Mouse (Mus musculus) layer of hippocampus, postnatal 10 days (tissue): ENCODE results near the gene Gmppa. TPM values are rescaled to one million over a fixed set of nuclear protein-coding genes. Genes with fewer than 3 reads are reported as not detected.

Experiments used
- DNase-seq, 2 experiments: peaks; one replicate each; pipeline ENCODE4 v3.0.0; 2021; ENCODE audit warnings: low spot score in 2 of 2
- total RNA-seq, 2 experiments: library from RNA; stranded (reverse); gene quantifications; 2 replicates each; pipeline ENCODE4 v1.2.3; 2021

Gene Gmppa
- total RNA-seq, 2 experiments from 2014 or later, result 55.0 to 60.5 TPM

DNA sequence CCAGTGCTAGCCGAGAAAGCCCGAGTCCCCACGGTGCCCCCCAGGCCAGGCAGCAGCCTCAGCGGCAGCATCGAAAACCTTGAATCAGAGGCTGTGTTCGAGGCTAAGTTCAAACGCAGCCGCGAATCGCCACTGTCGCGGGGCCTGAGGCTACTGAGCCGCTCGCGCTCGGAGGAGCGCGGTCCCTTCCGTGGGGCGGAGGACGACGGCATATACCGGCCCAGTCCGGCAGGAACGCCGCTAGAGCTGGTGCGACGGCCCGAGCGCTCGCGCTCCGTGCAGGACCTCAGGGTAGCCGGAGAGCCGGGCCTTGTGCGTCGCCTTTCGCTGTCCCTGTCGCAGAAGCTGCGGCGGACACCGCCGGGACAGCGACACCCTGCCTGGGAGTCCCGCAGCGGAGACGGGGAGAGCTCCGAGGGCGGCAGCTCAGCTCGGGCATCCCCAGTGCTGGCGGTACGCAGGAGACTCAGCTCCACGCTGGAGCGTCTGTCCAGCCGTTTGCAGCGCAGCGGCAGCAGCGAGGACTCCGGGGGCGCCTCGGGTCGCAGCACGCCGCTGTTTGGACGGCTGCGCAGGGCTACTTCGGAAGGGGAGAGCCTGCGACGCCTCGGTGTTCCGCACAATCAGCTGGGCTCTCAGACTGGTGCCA, 12.8 kb upstream of the Gmppa start:
- peak; percentile 37 to 49 for DNase-seq

DNA sequence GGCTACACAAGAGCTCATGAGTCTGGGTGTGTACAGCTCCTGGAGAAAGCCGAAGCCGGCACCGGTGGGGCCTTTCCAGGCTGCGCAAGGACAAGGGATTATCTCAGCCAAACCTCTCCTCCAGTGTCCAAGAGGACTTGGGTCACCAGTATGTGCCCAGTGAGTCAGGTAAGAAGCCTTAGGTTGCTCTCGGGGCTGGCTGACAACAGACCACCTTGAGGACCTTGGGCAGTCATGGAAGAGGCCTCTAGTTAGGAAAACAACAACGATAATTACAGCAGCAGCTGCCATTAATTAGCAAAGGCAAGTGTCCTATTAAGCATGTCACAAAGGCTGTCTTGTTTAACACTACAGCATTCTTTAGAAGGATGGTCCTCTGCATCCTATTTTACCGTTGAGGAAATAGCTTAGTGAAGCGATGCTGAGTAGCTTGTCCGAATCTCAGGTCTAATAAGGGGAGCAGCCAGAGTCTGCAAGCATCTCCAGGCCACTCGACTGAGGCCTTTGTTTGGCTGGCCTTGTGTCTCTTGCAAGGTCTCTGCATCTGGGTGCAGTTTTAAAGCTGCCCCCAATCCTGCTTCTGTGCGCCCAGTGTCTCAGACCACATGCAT, 11.8 kb upstream of the Gmppa start:
- no peak for DNase-seq

DNA sequence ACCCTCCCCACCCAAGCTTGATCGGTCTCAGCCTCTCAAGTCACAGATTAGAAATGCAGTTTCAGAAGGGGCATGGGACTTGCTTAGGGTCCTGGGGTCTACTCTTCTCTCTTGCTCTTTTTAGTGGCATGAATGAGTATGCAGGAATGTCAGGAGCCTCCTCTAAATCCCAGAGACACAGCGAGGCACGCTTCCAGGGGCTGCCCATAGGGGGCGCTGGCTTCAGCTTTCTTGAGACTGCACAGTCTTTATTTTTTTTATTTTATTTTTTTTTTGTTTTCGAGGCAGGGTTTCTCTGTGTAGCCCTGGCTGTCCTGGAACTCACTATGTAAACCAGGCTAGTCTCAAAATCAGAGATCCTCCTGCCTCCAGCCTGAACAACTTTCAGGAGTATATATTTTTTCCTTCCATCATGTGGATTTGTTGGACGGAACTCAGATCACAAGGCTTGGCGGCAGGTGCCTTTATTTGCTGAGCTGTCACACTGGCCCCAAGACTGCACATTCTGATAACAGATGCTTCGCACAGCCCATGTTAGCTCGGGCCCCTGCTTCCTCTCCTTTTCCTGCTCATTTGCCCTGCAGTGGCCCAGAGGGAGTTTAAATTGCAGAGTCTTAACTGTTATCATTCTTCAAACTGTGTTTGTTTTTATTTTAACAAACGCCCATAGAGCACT, 9.8 kb upstream of the Gmppa start:
- peak in 1 of 2 experiments; percentile 65 for DNase-seq

DNA sequence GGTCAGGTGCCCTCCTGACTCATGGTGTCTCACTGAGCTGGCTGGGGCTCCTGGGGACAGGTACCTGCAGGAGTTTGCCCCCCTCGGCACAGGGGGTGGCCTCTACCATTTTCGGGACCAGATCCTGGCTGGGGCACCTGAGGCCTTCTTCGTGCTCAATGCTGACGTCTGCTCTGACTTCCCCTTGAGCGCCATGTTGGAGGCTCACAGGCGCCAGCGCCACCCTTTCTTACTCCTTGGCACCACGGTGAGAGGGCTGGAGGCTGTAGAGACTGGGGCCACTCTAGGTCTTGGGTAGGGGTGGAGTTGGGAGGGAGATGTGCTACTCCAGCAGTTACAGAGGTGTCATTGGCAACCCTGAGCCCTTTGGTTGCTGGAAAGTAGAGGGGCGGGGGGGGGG, 3.1 kb downstream of the Gmppa start:
- no peak for DNase-seq

DNA sequence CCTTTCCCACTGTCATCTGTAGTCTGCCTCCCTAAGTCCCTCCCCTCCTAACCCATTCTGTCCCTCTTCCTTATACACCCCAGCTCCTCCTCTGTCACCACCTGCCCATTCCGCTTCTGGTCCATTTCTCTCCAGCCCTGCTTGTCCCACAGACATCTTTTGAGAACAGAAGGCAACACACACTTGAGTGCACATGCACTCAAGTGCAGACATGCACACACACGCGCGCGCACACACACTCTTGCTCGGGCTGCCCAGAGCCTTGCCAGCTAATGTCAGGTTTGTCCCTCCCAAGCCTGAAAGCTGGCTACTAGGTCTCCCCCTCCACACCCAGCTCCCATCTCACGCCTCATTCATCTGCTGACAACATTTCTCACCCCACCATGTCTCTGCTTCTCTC, 4.9 kb downstream of the Gmppa start:
- no peak for DNase-seq

DNA sequence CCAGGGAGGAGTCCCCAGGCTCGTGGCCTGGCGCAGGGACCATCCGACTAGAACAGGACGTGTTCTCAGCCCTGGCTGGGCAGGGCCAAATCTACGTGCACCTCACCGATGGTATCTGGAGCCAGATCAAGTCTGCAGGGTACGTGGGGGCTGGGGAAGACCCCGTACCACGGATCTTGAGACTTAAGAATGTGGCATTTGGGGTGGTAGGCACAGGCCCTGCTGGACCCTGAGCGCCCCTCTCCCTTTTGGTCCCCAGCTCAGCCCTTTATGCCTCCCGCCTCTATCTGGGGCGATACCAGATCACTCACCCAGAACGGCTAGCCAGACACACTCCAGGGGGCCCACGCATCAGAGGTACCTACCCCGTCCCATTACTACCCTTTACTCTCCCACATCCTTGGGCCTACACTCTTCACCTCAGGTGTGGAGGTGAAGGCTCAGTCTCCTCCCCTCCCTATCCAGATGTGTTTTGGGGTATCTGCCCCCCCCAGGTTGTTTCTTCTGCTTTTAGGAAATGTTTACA, 5.8 kb downstream of the Gmppa start:
- no peak for DNase-seq

DNA sequence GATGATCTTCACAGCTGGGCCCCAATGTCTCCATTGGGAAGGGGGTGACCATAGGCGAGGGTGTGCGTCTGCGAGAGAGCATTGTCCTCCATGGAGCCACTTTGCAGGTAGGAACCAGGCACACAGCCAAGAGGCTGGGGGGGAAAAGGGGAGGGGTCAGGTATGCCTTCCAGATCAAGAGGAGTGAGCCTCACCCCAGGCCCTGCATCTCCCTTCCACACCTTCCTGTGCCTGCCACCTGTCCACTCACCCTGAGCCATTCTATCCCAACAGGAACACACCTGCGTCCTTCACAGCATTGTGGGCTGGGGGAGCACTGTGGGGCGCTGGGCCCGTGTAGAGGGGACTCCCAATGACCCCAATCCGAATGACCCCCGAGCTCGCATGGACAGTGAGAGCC, 6.4 kb downstream of the Gmppa start:
- no peak for DNase-seq

DNA sequence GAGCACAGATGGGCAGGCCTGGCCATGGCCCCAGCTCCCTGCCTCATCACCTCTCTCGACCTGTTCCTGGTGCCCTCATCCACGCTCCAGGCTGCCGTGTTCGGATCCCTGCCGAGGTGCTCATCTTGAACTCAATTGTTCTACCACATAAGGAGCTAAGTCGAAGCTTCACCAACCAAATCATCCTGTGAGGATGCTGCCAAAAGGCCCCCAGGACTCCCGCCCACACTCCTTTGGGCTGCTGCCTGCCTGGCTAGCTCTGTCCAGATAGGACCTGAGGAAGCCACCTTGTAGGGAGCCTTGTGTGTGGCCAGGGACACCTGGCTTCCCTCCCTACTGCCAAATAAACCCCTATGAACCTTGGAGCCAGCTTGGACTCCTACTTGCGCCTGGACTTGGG, 7.1 kb downstream of the Gmppa start:
- no peak for DNase-seq

DNA sequence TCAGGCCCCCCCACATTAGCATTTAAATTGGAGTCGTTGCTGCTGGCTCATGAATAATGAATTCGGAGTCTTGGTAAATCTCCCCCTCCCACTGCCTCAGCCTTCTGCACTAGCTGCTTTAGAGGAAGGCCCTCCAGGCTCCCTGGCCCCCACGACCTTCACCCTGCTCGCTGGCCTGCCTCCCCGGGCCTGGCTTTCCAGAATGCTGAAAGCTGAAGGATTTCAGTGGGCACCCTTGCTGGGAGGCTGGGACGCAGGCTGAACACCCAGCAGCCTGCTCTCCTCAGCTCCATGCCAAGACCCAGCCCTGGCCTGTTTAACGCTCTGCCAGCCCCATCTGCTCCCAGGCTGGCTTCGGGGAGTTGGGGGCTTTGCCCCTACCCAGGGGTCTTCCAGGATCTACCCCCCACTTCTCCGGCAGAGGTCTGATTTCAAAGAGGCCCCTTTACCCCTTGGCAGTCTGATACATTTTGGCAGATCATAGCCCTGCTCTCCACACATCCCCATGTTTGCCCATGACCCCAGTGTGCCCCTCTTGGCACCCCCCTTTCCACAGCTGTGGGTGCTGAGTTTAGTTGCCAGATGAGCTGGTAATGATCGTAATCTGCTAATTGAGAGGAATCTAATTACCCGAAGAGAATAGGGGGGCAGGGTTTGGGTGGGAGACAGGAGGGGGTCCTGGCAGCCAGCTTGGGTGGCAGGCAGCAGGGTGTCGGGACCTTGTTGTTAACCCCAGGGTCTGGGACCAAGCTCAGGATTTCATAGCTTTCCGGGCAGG, 7.7 kb downstream of the Gmppa start:
- DNase-seq, result no peak

DNA sequence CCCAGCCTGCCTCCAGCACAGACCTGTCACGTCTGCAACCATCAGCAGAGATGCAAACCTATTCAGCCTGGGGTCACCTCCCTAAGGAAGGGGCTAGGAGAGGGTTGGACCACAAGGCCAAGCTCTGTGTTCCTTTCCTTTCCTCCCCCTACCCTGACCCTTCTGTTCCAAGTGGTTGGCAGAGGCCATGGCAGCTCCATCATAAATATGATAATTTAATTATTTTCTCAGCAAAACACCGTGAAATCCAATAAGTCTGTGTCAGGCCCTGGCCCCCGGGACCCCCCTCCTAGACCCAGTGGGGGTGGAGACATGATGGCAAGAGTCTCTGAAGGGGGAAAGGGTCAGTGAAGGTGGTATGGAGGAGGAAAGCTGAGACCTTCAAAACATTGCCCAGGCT, 8.5 kb downstream of the Gmppa start:
- DNase-seq, result no peak

DNA sequence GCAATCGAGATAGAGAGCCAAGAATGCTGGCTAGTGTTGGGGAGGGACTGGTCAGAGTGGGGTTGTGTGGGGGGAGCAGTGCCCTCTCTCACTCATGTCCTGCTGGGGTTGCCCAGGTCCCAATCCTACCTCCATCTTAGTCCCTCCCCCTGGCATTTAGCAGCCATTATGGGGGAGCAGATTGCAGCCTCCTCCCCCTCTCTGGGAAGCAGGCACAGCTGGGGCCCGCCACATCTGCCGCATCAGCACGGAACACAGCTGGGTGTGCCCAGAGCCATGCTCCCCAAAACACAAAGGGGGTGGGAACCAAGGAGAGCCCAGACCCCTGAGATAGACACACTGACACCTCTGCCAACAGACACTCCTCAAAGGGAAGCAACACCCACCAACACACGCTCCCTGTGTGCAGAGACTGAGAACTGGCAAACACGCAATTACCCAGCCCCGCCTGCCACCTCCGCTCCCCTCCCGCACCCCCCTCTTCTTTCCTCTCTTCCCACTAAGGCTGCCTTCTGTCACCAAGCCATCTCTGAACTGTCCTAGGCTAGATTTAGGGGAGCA, 9.5 kb downstream of the Gmppa start:
- DNase-seq, result no peak

DNA sequence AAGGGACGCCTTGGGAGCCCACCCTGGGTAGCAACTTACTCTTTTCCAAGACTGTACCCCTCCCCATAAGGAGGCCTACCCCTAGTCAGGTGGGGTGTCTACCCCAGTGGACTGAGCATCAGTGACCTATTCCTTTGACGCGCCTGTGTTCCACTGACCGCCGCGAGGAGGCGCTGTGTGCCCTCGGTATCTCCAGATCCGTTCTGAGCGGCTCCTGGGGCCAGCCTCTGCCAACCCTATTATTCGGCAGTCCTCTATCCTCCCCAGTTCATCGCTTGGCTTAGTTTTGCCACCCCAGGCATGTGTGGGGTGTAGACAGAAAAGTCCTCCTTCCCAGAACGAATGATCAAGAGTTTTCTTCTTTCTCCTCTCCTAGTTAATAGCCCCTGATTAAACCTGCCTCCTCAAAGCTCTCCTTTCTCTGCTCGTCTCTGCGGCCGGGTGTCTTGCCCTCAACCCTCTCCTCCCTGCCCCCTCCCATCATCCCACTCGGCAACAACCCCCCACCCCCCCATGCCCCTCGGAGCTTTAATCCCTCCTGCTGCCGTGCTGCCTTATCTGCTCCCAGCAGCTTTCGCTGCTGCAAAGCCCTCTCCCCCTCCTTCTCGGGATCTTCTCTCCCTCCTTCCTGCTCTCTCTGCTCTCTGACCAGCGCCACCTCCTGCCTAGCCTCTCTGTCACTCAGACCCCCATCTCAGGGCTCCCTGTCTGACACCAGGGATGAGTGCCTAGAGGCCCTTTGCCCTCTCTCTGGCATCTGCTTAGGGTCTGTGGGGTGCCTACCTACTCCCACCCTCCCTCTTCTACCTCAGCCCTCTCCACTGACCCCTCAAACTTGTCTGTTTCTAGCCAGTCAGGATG, 10.3 kb downstream of the Gmppa start:
- peak; percentile 85 to 87 for DNase-seq

DNA sequence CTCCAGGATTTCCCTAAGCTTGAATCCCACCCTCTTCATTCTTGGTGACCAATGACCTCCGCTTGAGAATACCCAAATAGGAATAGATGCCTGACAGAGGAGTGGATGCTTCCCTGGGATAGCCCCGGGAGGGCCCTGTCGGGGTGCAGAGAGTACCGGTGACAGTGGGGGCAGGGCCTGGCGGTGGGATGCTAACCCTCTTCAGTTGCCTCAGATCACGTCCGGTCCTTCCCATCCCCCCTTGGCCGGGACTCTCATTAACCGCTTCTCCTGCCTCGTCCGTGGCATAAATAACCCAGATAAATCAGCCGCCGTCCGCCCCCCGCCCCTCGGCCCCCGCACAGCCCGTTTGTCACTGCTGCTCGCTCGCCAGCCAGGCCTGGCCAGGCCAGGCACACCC, 10.9 kb downstream of the Gmppa start:
- DNase-seq, result no peak

DNA sequence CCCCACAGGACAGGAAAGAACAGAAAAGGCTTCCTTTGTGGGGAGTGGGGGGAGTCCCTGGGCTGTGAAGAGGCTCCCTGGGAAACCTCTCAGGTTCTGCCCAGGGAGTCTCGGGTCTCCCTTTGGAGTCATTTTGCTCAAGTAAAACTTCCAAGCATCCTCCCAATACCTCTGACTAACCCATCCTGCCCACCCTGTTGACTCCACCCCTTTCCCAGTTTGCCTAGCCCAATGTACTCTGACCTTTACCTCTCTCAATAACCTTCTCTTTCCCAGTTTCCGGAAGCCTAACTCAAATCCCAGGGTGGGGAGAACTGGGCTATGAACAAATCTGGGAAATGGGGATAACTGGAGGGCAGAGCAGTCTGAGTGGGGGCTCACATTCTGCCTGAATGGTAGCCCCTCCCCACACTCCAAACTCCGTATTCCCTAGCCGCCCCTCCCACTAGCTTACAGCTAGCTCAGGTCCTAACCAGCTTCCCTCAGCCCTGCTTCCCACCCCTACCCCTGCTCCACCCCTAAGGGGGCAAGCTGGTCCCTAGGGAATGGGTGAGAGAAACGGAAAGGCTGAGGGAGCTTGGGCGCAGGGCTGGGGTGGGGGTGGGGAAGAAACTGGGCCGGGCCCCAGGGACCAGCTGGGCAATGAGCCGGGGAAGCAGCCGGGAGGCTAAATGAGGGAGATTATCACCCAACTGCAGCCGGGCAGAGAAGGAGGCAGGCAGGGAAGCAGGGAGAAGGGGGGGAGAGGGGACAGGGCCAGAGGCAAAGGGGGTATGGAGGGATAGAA, 11.7 kb downstream of the Gmppa start:
- DNase-seq, result peak in 1 of 2 experiments; percentile 68

DNA sequence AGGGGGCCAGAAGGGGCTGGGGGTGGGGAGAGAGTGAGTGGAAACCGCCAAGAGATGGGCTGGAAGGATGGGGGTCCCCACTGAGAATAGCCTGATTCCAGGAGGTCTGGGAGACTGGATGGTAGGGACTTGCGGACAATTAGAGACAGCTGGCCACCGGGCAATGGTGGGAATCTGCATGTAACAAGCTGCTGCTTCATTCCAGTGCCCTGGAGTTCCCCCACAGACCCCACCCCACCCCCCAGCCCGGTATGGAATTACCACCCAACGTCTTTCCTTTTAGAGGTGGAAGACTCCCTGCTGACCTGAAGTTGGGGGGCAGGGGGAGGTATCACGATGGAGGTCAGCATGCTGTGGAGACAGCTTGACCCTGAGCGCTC, 12.3 kb downstream of the Gmppa start:
- DNase-seq, result no peak

DNA sequence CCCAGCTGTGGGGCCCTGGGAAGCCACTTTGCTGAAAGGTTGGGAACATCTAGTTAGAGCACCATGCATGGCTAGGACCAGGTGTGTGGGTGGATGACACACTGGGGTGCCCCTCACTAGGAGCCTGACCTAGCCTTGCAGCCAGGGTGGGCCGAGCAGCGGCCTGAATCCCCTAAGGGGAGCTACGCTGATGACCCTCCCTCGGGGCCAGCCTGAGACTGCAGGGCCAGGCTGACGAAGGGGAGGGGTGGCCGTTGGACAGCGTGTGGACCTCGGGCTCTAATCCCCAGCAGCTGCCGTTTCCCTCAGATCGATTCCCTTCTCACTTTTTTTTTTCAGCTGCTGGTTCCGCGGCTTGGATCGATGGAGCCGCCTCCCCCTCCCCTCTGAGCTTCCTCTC, 13.2 kb downstream of the Gmppa start:
- DNase-seq, result no peak

DNA sequence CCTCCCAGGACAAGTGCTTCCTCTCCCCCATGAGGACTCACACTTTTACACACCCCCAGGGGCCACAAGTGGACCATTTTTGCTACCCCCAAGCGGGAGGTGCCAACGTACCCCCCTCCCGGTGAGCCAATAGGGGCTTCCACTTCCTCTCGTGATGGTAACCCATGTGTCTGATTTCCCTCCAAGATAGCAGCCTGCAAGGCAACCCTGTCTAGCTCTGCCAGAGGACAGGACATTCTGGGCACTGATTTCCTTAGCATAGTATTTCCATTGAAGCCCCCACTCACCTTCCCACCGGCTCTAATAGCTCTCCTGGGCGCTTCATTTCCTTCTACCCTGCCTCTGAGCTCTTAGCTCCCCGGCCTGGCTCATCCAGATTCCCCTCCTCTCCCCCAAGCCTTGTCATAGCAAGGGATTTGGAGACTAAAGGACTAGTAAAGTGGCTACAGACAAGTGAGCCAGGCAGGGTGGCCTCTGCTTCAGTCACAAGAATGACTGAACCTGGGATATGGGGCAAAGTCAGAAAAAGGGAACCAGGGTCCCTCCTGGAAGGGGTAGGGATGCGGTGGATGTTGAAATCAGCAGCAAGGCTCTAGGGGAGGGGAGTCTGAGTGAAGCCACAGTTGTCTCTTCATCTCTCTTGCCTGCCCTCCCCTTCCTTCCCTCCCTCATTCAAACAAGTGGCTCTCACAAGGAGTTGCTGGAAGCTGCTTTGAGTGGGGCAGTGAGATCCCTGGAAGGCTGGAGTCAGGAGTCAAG, 13.8 kb downstream of the Gmppa start:
- no peak for DNase-seq

DNA sequence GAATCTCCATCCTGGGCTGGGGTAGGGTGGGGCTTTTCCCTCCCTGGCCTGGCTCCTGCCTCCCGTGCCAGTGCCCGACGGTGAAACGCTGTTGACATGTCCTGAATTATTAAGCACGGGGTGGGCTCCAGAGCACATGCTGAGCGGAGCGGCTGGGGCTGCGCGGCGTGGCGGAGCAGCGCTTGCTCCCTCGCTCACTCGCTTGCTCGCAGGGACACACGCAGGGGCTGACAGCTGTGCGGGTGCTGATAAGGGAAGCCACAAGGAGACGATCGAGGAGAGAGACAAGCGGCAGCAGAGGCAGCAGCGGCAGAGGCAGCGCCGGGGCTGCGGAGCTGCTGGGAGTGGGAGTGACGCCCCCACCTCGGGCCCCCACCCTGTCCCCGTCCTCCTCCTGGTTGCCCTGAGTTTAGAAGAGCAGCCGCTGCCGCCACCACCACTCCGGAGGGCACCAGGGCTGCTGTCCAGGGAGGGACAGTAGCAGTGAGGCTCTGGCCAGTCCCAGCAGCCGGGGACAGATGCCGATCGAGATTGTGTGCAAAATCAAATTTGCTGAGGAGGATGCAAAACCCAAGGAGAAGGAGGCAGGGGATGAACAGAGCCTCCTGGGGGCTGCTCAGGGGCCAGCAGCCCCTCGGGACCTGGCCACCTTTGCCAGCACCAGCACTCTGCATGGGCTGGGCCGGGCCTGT, 14.7 kb downstream of the Gmppa start, which contains the start of gene Asic4:
Gene Asic4, plus strand, starts transcription at position 123 of the 692 bp plus-strand sequence.
- DNase-seq, result no peak
